Mouse (Mus musculus) left cerebral cortex, postnatal 4 days (tissue): ENCODE data around the gene Top2a. TPM values are rescaled to one million over a fixed set of nuclear protein-coding genes. Genes with fewer than 3 reads are reported as not detected.
"Not testable (repeated sequence)": the region's sequence is repeated elsewhere in the genome, so short reads cannot be mapped to it uniquely, and the experiment has no call there.

ENCODE experiments used
- DNase-seq: peaks from one replicate; pipeline ENCODE4 v3.0.0-alpha.2; 2022
- intact Hi-C: fragments of 180-260 bp; cut with DNase I; formaldehyde crosslinking; loops from one replicate; pipeline ENCODE4 v1.15.1; 2025
- total RNA-seq, 2 experiments: library from RNA; stranded (reverse); gene quantifications; 2 replicates each; pipeline ENCODE4 v1.2.3; 2021

Gene Top2a
- total RNA-seq, 2 experiments from 2014 or later = 28.2 to 28.4 TPM

- no peak for DNase-seq
- intact Hi-C loops = no loop called here
These were observed 33.1 kb downstream of the Top2a start for GRCm38 (mm10) chr11:98990866-98991265.

DNA sequence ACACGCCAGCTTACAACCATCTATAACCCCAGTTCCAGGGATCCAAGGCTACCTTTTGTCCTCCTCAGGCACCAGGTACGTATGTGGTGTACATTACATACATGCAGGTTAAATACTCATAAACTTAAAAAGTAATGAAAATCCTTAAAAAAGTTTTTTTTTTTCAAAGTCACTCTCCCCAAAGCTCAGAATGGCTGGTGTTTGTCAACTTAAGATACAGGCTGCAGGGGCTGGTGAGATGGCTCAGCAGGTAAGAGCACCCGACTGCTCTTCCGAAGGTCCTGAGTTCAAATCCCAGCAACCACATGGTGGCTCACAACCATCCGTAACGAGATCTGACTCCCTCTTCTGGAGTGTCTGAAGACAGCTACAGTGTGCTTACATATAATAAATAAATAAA is 35.7 kb downstream of the Top2a start:
- intact Hi-C loops = loop anchor here (10.0 kb wide), 1 partner anchor 47 kb away; no protein-coding TSS in a partner anchor
- not testable (repeated sequence) for DNase-seq

DNA sequence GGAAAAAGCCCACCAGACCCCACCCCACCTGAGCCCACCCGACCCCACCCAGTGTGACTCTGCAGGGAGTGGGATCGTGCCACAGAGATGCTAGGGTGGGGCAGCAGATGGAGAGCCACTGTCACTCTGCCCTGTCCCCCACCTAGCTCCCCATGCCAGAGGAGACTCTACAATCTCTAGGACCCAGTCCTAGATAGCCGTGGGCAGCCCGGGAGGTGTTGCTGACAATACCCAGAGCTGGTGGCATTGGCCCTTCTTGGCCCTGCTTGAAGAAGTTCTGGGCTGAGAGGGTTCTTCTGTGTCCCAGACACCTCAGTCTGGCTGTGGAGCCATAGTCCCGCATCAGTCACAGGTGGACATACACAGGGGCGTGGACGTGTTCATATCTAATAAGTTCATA is 38.4 kb downstream of the Top2a start:
- intact Hi-C loops = loop anchor here (10.0 kb wide), 1 partner anchor 49 kb away; no protein-coding TSS in a partner anchor
- DNase-seq = no peak

DNA sequence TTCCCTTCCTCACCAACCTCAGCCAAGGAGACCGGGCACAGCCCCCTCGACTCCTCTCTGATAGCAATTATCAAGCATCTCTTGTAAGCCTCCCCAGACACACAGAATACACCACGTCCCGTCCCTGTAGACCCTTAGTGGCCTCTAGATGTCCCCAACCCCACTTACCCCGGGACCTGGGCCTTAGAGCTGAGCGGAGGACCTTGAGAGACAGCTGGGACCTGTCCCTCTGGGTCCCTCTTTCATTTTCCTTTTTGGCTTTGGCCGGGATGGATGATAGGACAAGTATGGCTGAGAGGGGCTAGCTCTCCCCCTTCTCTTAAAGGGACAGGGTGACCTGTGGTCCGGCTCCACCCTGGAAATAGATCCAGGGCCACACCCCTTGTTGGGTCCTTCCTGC is 40.4 kb downstream of the Top2a start:
- no peak for DNase-seq
- intact Hi-C loops = loop anchor here (10.0 kb wide), 1 partner anchor 51 kb away; no protein-coding TSS in a partner anchor

DNA sequence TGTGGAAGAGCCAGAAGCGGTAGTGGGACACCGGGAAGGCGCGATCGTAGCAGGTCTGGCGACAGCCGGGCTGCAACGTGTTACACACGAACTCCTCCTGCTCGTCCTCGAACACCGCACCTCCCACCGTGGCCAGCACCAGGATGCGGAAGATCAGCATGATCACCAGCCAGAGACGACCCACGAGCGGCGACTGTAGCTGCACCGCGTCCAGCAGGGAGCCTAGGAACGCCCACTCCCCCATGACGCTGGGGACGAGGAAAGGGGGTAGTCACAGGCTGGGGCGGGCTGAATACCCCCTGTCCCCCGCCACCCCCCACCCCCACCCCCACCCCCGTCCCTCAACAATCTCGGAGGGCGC is 41.2 kb downstream of the Top2a start, which contains the start of gene Gjd3:
TSS of gene Gjd3 (minus strand) at position 244 of the 361 bp plus-strand sequence.
- intact Hi-C loops = loop anchor here (10.0 kb wide), 1 partner anchor 52 kb away; no protein-coding TSS in a partner anchor

GRCm38 (mm10) chr11:98981997-98982772 is 41.8 kb downstream of the Top2a start:
- intact Hi-C loops = loop anchor here (10.0 kb wide), 1 partner anchor 53 kb away; no protein-coding TSS in a partner anchor
- peak; percentile 83 for DNase-seq

More for the DNA sequence above, 41.2 kb downstream of the Top2a start, which contains the start of gene Gjd3:
- DNase-seq = no peak

DNA sequence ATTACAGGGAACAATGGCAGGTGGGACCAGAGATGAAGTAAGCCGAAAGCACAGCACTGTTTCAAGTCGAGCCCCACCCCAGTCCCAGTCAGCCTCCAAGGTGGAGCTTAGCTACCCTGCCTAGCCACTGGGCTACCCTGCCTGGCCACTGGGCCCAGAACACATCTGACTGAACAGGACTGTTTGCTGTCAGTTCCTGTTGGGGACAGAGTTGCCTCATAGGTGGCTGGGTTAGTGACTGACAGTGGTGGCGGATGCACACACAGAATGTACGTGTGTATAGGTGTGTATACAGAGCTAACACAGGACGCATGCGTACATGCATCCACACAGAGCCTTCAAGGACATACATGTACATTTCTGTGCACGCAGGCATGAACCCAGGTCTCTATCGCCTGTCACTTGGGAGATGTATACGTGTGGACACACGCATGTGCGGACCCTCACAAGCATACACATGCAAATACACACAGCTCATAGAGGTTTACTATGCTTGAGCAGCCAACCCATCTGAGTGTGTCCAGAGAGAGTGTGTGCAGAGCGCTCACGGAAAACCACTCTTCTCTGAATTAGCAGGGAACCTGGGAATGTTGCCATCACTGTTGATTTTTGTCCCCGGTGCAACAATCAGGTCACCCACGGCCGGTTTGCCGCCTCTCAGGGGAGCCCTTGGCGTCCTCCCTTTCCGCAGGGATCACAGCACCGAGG is 42.5 kb downstream of the Top2a start:
- intact Hi-C loops = loop anchor here (10.0 kb wide), 1 partner anchor 53 kb away; no protein-coding TSS in a partner anchor
- DNase-seq = no peak

DNA sequence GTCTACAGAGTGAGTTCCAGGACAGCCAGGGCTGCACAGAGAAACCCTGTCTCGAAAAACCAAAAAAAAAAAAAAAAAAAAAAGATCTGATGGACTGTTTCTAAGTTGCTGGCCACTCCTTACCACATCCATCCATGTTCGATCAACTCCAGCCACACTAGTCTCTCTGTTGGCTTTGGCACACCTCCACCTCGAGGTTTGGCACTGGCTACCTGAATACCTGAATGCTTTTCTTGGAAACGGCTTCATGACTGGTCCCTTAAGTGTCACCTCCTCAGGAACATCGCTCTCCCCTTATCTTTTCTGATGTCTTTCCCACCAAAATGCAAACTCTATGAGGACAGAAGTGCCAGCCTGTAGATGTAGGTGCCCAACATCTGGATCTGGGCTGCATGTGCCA is 44.6 kb downstream of the Top2a start:
- no peak for DNase-seq
- intact Hi-C loops = loop anchor here (10.0 kb wide), 1 partner anchor 165 kb away; no protein-coding TSS in a partner anchor

- no peak for DNase-seq
- intact Hi-C loops = loop anchor here (10.0 kb wide), 1 partner anchor 166 kb away; no protein-coding TSS in a partner anchor
These were observed 45.4 kb downstream of the Top2a start for GRCm38 (mm10) chr11:98978526-98979148.

DNA sequence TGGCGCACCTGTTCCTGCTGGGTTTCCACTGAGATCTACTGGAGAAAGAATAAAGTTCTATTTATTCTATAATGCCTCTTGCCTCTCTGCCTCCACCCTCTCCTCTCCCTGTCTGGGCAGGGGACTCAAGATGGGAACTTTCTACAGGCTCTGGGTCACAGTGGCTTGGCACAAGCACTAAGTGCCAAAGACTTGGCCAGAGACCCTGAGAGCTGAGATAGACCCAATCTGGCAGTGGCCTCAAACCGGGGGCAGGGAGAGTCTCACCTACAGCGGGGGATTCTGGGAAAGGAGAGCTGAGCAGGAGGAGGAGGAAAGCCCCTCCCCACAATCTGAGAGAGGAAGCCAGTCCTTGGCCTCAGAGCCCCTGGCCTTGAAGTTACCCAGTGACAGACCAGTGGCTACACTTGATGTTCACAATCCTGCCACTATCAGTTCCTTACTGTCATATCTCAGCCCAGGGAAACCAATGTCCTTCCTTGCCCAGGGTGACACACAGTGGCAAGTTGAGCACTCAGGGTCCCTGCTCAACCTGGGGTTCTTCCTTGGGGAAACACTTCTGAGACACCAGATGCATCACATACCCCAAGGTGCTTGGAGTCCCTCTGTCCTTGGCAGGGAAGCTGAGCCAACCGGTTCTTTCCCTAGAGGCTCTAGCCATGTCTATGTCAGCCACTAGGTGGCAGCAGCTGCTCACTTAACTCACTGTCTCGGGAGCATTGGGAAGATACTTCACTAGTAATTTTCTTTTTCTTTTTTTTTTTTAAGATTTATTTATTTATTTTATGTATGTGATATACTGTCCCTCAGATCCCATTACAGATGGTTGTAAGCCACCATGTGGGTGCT is 48.9 kb downstream of the Top2a start:
- intact Hi-C loops = loop anchor here (5.0 to 10.0 kb wide), 2 partner anchors 53 to 170 kb away; no protein-coding TSS in a partner anchor

GRCm38 (mm10) chr11:98974213-98974612 is 49.8 kb downstream of the Top2a start:
- intact Hi-C loops = loop anchor here (5.0 to 10.0 kb wide), 2 partner anchors 52 to 171 kb away; no protein-coding TSS in a partner anchor
- DNase-seq = no peak

More for the DNA sequence above, 48.9 kb downstream of the Top2a start:
- DNase-seq = peak; percentile 76

GRCm38 (mm10) chr11:98973584-98973983 is 50.4 kb downstream of the Top2a start:
- peak; percentile 60 for DNase-seq
- intact Hi-C loops = loop anchor here (5.0 to 10.0 kb wide), 2 partner anchors 51 to 171 kb away; no protein-coding TSS in a partner anchor

DNA sequence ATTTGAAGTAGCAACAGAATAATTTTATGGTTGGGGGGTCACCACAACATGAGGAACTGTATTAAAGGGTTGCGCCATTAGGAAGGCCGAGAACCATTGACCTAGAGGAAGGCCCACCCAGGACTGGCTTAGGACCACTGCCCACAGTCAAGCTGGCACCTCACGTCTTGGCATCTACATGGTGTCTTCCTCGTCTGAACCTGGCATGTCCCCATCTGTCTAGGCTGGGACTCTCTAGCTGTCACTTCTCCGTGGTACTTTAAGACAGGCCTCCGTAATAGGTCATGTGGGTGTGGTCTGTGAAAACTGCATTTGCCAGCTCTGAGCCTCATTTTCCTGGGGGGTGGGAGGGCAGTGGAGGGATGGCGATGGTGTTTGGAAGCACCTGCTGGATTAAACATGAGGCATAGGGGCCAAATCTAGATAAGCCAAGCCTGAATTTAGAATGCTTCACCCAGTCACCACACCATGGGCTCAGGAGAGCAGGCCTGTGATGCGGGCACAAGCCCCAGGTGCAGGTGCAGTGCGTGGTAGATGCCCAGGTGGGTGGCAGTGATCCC is 51.1 kb downstream of the Top2a start:
- intact Hi-C loops = loop anchor here (5.0 to 10.0 kb wide), 2 partner anchors 51 to 172 kb away; no protein-coding TSS in a partner anchor
- DNase-seq = no peak

- peak; percentile 88 for DNase-seq
- intact Hi-C loops = loop anchor here (5.0 to 10.0 kb wide), 2 partner anchors 50 to 173 kb away; no protein-coding TSS in a partner anchor
These were observed 51.8 kb downstream of the Top2a start for GRCm38 (mm10) chr11:98972215-98972614.

DNA sequence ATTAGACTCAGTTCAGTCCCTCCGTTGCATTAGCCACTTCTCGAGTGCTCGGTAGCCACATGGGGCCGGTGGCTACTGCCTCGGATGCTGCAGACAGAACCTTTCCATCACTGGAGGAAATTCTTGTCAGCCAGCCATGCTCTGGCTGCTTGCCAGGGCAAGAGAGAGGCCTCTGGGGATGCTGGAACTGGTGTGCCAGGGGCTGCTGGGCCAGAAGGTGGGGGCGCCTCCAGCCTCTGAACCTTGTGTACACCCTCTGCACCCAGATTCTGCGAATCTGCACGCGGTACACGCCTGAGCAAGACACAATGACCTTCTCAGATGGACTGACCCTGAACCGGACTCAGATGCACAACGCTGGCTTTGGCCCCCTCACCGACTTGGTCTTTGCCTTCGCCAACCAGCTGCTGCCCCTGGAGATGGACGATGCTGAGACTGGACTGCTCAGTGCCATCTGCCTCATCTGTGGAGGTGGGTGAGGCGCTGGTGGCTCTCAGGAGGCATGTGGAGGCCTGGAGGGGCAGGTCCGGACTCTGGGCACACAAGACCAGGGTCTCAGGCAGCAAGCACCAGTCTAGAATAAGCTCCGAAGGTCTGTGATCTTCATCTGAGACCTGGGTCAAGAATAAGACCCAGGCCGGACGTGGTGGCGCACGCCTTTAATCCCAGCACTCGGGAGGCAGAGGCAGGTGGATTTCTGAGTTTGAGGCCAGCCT is 52.5 kb downstream of the Top2a start:
- intact Hi-C loops = loop anchor here (5.0 to 10.0 kb wide), 2 partner anchors 49 to 173 kb away; no protein-coding TSS in a partner anchor
- DNase-seq = peak; percentile 90

GRCm38 (mm10) chr11:98970191-98970925 is 53.6 kb downstream of the Top2a start:
- intact Hi-C loops = loop anchor here (5.0 to 10.0 kb wide), 2 partner anchors 48 to 174 kb away; no protein-coding TSS in a partner anchor
- DNase-seq = no peak

DNA sequence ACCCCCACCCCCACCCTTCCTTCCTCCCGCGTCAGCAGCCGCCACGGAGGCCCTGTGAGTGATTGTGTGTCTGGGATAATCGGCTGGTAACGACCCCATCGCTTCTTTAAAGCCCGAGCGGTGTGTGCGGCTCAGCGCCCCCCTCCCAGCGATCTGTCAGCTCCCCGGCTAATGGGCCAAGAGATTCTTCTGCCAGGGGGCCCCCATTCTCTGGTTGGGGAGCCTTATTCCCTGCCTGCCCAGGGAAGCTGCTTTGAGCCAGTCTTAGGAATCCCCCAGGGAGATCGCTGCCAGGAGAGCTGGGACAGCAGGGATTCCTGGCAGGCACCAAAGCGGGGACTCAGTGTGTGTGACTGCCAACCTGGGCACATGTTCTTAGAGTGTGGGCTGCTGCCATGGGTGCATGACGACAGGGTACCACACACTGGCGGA is 54.5 kb downstream of the Top2a start:
- DNase-seq = no peak
- intact Hi-C loops = no loop called here
